Mouse (Mus musculus): ENCODE data around the gene Daam2. TPM values are rescaled to one million over a fixed set of nuclear protein-coding genes. Genes with fewer than 3 reads are reported as not detected.

Daam2 gene
- polyA plus RNA-seq (2015; fragmentation: Nextera tagmentation; extraction: Ambion mirVana), result 3.1 and 3.9 TPM in 2 replicates

DNA sequence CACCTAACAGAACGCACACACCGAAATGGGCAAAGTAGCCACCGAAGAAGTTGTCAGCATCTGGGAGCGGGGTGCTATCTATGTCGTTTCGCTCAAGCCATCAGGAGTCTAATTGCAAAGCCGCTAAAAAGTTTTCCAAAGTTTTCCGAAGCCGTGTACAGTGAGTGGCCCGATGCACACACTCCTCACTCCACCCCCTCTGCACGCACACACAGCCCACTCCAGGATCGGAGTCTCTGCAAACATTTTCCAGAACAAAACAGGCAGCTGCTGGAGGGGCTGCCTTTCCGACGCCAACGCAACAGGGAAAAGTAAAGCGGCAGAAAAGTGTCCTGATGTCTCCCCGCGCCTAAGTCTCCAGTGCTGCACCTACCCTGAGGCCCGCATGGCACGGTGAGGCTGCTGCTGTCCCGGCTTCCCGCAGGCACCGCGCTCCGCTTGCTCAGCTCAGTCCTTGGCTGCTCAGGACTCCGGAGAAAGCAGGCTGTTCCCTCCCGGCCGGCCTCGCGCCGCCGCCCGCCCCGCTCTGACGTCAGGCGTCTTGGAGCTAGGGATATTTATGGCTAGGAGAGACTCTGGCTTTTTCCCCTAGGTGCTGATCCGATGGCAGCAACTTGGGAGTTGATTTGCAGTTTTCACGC is at the start of gene Daam2:
Gene Daam2, minus strand, starts transcription at position 514 of the 641 bp plus-strand sequence.

GRCm38 (mm10) chr17:49428239-49428688 is 135.9 kb downstream of the Daam2 start, which contains the start of gene Mocs1:
TSS of gene Mocs1 (plus strand) at chr17:49428362.

Other genes with a start within 250 kb of the Daam2 start
- 5.5 and 5.6 TPM in 2 replicates for gene Mocs1, start 136.0 kb downstream of the Daam2 start, polyA plus RNA-seq (2015; fragmentation: Nextera tagmentation; extraction: Ambion mirVana)
- gene Kif6, start 50.8 kb upstream of the Daam2 start, polyA plus RNA-seq (2015; fragmentation: Nextera tagmentation; extraction: Ambion mirVana), result 1.9 and 3.4 TPM in 2 replicates

All from neural tube, postnatal 0 days (tissue).